Mouse (Mus musculus): ENCODE measurements at regions not wholly inside any gene's neighbourhood (a gene's known extent, or its start where the extent isn't known, plus 50 kb on each side); places are given as distances from the start of the nearest gene placed in this dataset.
"Not testable (repeated sequence)": the region's sequence is repeated elsewhere in the genome, so short reads cannot be mapped to it uniquely, and the experiment has no call there.

- no peaks in the 10 kb centered on the region for H3K27me3 ChIP-seq (ENCODE audit: control insufficient read depth, insufficient read depth, low read length)
- H3K36me3 ChIP-seq (ENCODE audit: control insufficient read depth, insufficient read depth, low read length) = no peaks in the 10 kb centered on the region
- TF ChIP-seq CTCF (IDR thresholded peaks at IDR 0.05; ENCODE audit: extremely low read depth, insufficient read depth, insufficient read length, insufficient replicate concordance) (no peak), POLR2A (IDR thresholded peaks at IDR 0.05; ENCODE audit: low read depth, low read length) (no peak)
- no peak overlapping the region for H3K4me3 ChIP-seq (ENCODE audit: extremely low read depth, insufficient read depth, insufficient read length)
- H3K27ac ChIP-seq (ENCODE audit: insufficient read depth, low read length) = no peak overlapping the region
- no peak for DNase-seq (ENCODE audit: low read depth in 1 of 2, low spot score in 2 of 2)
- no peaks in the 10 kb centered on the region for H3K4me1 ChIP-seq (ENCODE audit: control insufficient read depth, insufficient read depth, insufficient read length)
Observed at GRCm38 (mm10) chr1:164744955-164745608, 51.4 kb upstream of the Dpt start.

- no peak for TF ChIP-seq CTCF (IDR thresholded peaks at IDR 0.05; ENCODE audit: extremely low read depth, insufficient read depth, insufficient read length, insufficient replicate concordance)
- no peak for TF ChIP-seq POLR2A (IDR thresholded peaks at IDR 0.05; ENCODE audit: low read depth, low read length)
- no peak for DNase-seq (ENCODE audit: low read depth in 1 of 2, low spot score in 2 of 2)
- Histone ChIP-seq H3K27me3 (ENCODE audit: control insufficient read depth, insufficient read depth, low read length) (no peaks in the 10 kb centered on the region), H3K4me1 (ENCODE audit: control insufficient read depth, insufficient read depth, insufficient read length) (no peaks in the 10 kb centered on the region), H3K36me3 (ENCODE audit: control insufficient read depth, insufficient read depth, low read length) (no peaks in the 10 kb centered on the region), H3K27ac (ENCODE audit: insufficient read depth, low read length) (no peak overlapping the region), H3K4me3 (ENCODE audit: extremely low read depth, insufficient read depth, insufficient read length) (no peak overlapping the region)
- 76% methylated on average over 3 of the region's 3 CpGs for WGBS
Observed at GRCm38 (mm10) chr1:164744499-164744898, 51.9 kb upstream of the Dpt start.

GRCm38 (mm10) chr1:164742897-164743296 lies 53.5 kb upstream of the Dpt start:
- WGBS = 97% methylated on average over 8 of the region's 9 CpGs
- H3K27me3 ChIP-seq (ENCODE audit: control insufficient read depth, insufficient read depth, low read length); H3K27ac ChIP-seq (ENCODE audit: insufficient read depth, low read length); DNase-seq (ENCODE audit: low read depth in 1 of 2, low spot score in 2 of 2); H3K4me1 ChIP-seq (ENCODE audit: control insufficient read depth, insufficient read depth, insufficient read length); H3K36me3 ChIP-seq (ENCODE audit: control insufficient read depth, insufficient read depth, low read length); H3K4me3 ChIP-seq (ENCODE audit: extremely low read depth, insufficient read depth, insufficient read length): not testable (repeated sequence)

GRCm38 (mm10) chr1:164735646-164736045 lies 60.8 kb upstream of the Dpt start:
- WGBS = 86% methylated on average over 1 of the region's 1 CpGs
- Histone ChIP-seq H3K4me1 (ENCODE audit: control insufficient read depth, insufficient read depth, insufficient read length) (no peaks in the 10 kb centered on the region), H3K27me3 (ENCODE audit: control insufficient read depth, insufficient read depth, low read length) (no peaks in the 10 kb centered on the region), H3K4me3 (ENCODE audit: extremely low read depth, insufficient read depth, insufficient read length) (no peak overlapping the region), H3K36me3 (ENCODE audit: control insufficient read depth, insufficient read depth, low read length) (no peaks in the 10 kb centered on the region), H3K27ac (ENCODE audit: insufficient read depth, low read length) (no peak overlapping the region)
- no peak for TF ChIP-seq CTCF (IDR thresholded peaks at IDR 0.05; ENCODE audit: extremely low read depth, insufficient read depth, insufficient read length, insufficient replicate concordance)
- TF ChIP-seq POLR2A (IDR thresholded peaks at IDR 0.05; ENCODE audit: low read depth, low read length) = no peak
- DNase-seq (ENCODE audit: low read depth in 1 of 2, low spot score in 2 of 2) = no peak

- TF ChIP-seq POLR2A (IDR thresholded peaks at IDR 0.05; ENCODE audit: low read depth, low read length) = no peak
- TF ChIP-seq CTCF (IDR thresholded peaks at IDR 0.05; ENCODE audit: extremely low read depth, insufficient read depth, insufficient read length, insufficient replicate concordance) = no peak
- no peaks in the 10 kb centered on the region for H3K36me3 ChIP-seq (ENCODE audit: control insufficient read depth, insufficient read depth, low read length)
- no peak for DNase-seq (ENCODE audit: low read depth in 1 of 2, low spot score in 2 of 2)
- no peaks in the 10 kb centered on the region for H3K4me1 ChIP-seq (ENCODE audit: control insufficient read depth, insufficient read depth, insufficient read length)
- 86% methylated on average over 3 of the region's 3 CpGs for WGBS
- H3K4me3 ChIP-seq (ENCODE audit: extremely low read depth, insufficient read depth, insufficient read length) = no peak overlapping the region
- H3K27ac ChIP-seq (ENCODE audit: insufficient read depth, low read length) = no peak overlapping the region
- H3K27me3 ChIP-seq (ENCODE audit: control insufficient read depth, insufficient read depth, low read length) = no peaks in the 10 kb centered on the region
Observed at GRCm38 (mm10) chr1:164733741-164734140, 62.7 kb upstream of the Dpt start.

GRCm38 (mm10) chr1:164722054-164722453 lies 74.4 kb upstream of the Dpt start:
- DNase-seq (ENCODE audit: low read depth in 1 of 2, low spot score in 2 of 2) = no peak
- 40% methylated on average over 1 of the region's 1 CpGs for WGBS
- H3K4me3 ChIP-seq (ENCODE audit: extremely low read depth, insufficient read depth, insufficient read length) = no peak overlapping the region
- no peaks in the 10 kb centered on the region for H3K36me3 ChIP-seq (ENCODE audit: control insufficient read depth, insufficient read depth, low read length)
- H3K27me3 ChIP-seq (ENCODE audit: control insufficient read depth, insufficient read depth, low read length) = no peaks in the 10 kb centered on the region
- TF ChIP-seq CTCF (IDR thresholded peaks at IDR 0.05; ENCODE audit: extremely low read depth, insufficient read depth, insufficient read length, insufficient replicate concordance) (no peak), POLR2A (IDR thresholded peaks at IDR 0.05; ENCODE audit: low read depth, low read length) (no peak)
- H3K4me1 ChIP-seq (ENCODE audit: control insufficient read depth, insufficient read depth, insufficient read length) = no peaks in the 10 kb centered on the region
- no peak overlapping the region for H3K27ac ChIP-seq (ENCODE audit: insufficient read depth, low read length)

GRCm38 (mm10) chr1:164714905-164715304 lies 81.5 kb upstream of the Dpt start:
- H3K27me3 ChIP-seq (ENCODE audit: control insufficient read depth, insufficient read depth, low read length) = no peaks in the 10 kb centered on the region
- TF ChIP-seq CTCF (IDR thresholded peaks at IDR 0.05; ENCODE audit: extremely low read depth, insufficient read depth, insufficient read length, insufficient replicate concordance) = no peak
- TF ChIP-seq POLR2A (IDR thresholded peaks at IDR 0.05; ENCODE audit: low read depth, low read length) = no peak
- DNase-seq (ENCODE audit: low read depth in 1 of 2, low spot score in 2 of 2) = no peak
- no peaks in the 10 kb centered on the region for H3K36me3 ChIP-seq (ENCODE audit: control insufficient read depth, insufficient read depth, low read length)
- 82% methylated on average over 2 of the region's 2 CpGs for WGBS
- no peaks in the 10 kb centered on the region for H3K4me1 ChIP-seq (ENCODE audit: control insufficient read depth, insufficient read depth, insufficient read length)
- no peak overlapping the region for H3K27ac ChIP-seq (ENCODE audit: insufficient read depth, low read length)
- H3K4me3 ChIP-seq (ENCODE audit: extremely low read depth, insufficient read depth, insufficient read length) = no peak overlapping the region
